Mouse (Mus musculus) forelimb bud, embryonic 11.5 days (tissue): ENCODE measurements around the gene Ninj2.

ENCODE experiments used
- DNase-seq: peaks from one replicate; pipeline ENCODE4 v3.0.0-alpha.2; 2012; ENCODE audit warnings: low read depth, low spot score

Gene Ninj2

DNA sequence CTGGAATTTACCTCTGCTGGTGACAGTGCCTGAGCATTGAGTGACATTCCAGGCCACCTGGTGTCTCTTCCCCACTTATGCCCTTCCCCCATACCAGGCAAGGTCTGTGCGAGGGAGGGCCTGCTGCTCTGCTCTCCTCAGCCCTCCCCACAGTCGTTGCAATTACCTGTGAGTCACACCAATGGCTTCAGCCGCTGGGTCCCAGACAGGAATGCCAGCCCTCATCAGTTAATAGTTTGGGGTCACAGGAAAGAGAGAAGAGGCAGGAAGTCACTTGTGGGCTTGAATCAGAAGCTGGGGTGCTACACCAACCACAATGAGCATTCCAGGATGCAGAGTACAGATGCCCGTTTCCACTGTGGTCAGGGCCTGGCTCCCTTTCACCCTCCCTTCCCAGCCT is 41.6 kb downstream of the Ninj2 start:
- no peak for DNase-seq

DNA sequence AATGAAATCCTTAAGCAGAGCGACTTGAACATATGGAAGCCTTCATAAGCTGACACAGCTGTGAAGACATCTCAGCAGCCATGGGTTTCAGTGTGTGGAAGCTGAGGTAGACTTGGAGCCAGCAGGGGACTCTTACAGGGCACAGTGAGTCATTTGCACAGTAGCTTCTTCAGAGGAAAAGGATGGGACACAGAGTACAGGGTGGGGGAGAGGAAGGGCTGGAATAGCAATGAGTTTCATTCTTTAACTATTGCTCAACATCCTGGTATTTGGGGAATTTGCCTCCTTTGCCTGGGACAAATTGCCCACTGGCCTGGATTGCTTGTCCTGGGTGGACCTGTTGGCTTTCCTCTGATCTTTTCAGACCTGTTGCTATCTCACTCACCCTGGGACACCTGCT is 52.3 kb downstream of the Ninj2 start:
- no peak for DNase-seq

GRCm38 (mm10) chr6:120146676-120147075 is 53.5 kb downstream of the Ninj2 start:
- DNase-seq, result no peak

- no peak for DNase-seq
These were observed 54.3 kb downstream of the Ninj2 start for GRCm38 (mm10) chr6:120147411-120147810.

- DNase-seq, result no peak
These were observed 55.7 kb downstream of the Ninj2 start for GRCm38 (mm10) chr6:120148716-120149392.

DNA sequence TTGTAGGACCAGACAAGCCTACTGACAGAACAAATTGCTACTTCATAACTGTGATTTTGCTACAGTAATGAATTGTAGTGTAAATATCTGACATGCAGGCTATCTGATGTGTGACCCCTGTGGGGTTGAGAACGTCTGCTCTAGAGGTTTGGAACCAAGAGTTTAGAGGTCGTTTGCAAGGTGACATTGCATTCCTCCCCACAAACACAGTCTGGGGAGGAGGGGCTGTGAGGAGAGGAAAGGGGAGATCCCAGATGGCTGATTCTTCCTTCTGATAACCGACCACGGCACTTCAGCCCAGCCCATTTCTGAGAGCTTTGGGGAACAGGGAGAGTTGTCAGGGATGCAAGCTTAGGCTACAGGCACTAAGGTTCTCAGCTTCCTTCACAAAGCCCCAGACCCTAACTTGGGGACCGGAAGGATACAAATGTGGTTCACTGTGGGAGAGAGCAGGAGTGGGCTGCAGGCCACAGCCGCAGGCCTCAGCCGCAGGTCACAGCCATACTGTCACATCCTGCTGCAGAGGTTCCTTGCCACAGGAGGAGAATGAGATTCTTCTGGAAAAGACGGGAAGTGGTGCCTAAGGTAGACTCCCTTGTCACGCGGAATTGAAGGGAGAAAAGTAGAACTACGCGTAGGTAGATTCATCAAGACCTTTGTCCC is 56.4 kb downstream of the Ninj2 start:
- DNase-seq, result no peak

DNA sequence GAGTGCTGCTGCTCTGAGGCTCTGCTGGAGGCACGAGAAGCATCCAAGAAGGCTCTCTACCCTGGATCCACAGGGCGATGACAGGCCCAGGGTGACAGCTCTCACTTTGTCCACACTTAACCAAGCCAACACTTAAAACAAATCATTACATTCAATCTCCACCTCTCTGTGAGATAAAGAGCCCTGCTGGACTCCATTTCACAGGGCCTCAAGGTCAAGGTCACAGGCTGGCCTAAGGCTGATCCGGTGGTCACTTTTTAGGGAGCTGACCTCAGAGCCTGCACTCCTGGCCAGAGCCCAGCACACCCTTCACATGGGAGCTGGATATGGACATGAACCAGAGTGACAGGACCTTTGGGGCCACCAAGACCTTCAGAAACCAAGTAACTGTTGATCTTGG is 57.1 kb downstream of the Ninj2 start:
- no peak for DNase-seq

GRCm38 (mm10) chr6:120151616-120152053 is 58.5 kb downstream of the Ninj2 start:
- no peak for DNase-seq

- peak; percentile 26 for DNase-seq
These were observed 59.9 kb downstream of the Ninj2 start for GRCm38 (mm10) chr6:120152739-120153696.

DNA sequence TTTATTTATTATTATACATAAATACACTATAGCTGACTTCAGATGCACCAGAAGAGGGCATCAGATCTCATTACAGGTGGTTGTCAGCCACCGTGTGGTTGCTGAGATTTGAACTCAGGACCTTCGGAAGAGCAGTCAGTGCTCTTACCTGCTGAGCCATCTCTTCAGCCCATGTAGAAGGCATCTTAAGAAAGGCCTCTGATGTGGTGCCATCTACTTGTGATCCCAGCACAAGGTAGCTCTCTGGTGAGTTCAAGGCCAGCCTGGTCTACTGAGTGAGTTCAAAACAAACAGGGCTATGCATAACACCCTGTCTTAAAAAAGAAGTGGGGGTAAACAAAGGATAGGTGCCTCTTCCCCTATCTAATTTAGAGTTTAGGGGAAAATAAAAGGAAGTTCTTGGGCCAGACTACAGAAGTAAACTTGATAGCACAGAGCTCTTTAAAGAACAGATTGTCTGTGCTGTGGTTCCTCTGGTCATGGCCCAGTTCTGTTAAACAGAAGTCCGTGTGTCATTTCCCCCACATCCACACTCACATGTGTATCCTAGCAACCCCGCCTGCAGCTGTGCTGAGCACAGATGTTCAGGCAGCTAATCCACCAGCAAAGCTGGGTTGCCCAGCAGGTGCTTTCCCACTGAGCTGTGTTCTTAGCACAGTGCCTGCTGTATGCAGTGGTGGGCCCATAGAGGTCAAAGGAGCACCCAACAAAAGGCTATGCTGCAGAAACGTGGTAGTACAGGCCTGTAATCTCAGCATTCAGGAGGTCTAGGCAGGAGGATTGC is 61.6 kb downstream of the Ninj2 start:
- DNase-seq, result peak; percentile 29

GRCm38 (mm10) chr6:120155510-120155909 is 62.4 kb downstream of the Ninj2 start:
- DNase-seq, result no peak

DNA sequence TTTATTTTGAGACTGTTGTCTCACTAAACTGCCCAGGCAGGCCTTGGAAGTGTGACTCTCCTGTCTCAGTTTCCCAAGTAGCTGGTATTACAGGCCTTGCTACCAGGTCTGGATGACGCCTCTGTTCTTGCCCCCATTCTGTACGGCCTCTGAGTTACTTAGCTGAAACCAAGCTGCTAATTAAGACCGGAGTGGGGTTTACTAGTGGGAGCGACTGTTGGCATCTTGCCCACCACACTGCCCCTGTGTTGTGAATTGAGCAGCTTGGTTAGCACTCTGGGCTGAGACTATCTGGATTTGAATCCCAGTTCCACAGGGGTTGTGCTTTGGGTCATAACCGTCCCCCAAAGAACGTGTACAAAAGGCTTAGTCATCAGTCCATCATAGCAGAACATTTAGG is 64.3 kb downstream of the Ninj2 start:
- no peak for DNase-seq

DNA sequence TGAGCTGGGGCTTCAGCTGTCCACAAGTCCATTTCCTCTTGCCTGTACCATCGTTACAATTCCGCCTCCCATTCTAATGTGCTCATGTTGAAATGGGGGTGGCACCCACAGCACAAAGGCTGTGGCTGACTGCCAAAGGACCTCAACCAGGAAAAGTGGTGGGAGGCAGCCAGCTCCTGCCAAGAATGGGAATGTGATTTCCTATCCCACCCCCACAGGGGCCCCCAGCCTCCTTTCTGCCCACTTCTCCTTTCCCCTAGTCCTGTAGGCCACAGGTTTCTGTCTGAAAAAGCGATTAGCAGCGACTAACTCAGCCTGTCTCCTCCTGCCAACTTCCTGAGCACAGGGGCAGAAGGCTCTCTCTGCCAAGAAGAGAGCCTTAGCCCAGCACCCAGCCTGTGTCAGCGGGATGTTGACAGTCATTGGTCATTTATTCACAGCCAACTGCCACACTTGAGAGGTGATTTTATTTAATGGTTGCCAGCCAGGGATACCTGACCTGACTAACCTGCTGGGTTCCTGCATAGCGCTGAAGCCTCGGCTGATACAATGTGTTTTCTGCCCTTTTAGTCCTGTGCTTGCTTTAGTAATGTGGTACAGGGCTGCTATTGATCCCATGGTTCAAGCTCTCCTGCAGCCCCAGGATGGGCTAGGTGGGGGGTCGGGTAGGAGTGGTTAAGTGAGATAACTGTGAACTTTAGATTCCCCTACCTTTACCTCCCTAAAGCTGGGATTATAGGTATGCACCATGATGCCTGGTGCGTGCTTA is 66.2 kb downstream of the Ninj2 start:
- DNase-seq, result no peak

DNA sequence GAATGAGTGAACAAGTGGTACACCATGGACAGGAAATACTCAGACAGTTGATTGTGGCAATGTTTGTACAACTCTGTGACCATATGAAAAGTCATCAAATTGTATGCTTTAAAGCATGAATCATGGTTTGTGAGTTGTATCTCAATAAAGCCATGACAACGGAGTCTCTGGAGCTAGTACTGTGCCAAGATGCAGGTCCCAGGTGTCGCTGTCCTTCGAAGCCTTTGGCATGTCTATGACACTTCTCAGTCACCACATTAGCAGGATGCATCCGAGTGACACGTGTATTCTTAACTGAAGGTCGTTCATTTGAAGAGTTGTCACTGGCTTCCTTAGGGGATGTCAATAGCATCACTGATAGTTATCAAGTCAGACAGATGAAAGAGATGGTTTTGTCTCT is 69.8 kb downstream of the Ninj2 start:
- DNase-seq, result no peak

- DNase-seq, result no peak
These were observed 71.6 kb downstream of the Ninj2 start for GRCm38 (mm10) chr6:120164765-120165164.

DNA sequence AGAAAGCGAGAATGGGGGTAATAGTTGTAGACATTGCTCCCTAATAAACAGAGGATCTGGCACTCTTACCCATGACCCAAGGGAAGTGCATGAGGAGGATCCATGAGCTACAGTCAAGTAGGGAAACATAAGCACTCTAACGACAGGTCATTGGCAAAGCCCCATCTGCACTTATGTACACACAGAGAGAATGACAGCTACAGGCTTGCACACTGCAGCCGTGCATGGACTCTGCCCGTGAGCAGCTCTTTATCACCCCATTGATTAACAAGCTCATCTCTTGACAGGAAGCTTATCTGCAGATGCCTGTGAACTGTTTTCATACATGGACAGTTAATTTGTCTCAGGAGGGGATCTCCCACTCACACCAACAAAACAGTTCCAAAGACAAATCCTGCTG is 74.4 kb downstream of the Ninj2 start:
- no peak for DNase-seq

GRCm38 (mm10) chr6:120172294-120173017 is 79.3 kb downstream of the Ninj2 start:
- DNase-seq, result no peak

- DNase-seq, result no peak
These were observed 81.0 kb downstream of the Ninj2 start for GRCm38 (mm10) chr6:120174028-120174601.

- no peak for DNase-seq
These were observed 81.5 kb downstream of the Ninj2 start for GRCm38 (mm10) chr6:120174602-120175115.
